Mouse (Mus musculus): ENCODE measurements at regions not wholly inside any gene's neighbourhood (a gene's known extent, or its start where the extent isn't known, plus 50 kb on each side); places are given as distances from the start of the nearest gene placed in this dataset.
A peak's percentile ranks its signal among the peaks of the same experiment; 100 is the strongest.

DNA sequence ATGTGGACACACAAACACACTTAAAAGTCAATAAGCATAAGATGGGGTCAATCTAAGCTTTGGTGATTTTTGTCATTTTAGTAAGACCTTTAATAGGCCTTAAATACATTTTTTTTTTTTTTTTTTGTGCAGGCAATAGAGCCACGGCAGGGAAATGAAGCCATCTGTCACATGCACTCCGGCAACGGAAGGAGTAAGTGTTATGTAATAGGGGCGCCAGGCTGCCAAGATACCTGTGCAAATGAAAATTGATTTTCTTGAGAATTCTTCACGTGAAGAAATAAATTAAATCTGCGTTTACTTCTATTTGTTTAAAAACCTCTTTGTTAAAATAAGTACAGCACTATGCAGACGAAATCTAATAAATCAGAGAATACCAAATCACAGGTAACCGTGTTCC, 54.6 kb upstream of the Card11 start:
- DNase-seq, result no peak

DNA sequence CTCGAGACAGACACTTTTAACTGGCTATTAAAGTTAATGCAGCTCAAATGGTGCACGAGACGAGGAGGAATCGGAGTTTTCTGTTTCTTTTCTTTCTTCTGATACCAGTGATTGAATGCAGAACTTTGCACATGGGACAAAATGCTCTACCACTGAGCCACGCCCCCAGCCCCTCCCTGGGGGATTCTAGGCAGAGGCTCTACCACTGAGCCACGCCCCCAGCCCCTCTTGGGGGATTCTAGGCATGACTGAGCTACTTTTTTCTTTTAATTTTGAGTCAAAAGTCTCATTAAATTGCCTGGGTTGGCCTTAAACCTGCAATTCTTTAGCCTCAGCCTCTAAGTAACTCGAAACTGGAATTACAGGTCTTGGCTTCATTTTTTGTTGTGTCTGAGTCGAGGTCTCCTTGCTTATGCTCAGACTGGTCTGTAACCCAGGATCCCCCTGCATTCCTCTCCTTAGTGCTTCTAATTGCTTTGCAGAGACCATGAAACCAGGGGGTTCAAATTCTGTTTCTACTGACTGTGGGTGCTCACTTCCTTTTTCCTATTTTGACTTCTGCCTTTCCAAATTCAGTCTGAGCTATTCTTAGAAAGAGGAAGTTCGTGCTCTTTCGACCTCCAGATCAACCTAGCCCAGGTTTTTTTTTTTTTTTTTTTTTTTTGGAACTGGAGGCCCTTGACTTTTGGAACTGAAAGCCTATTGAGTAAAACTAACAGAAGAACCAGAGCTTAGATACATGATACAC, 55.4 kb upstream of the Card11 start:
- DNase-seq, result no peak

DNA sequence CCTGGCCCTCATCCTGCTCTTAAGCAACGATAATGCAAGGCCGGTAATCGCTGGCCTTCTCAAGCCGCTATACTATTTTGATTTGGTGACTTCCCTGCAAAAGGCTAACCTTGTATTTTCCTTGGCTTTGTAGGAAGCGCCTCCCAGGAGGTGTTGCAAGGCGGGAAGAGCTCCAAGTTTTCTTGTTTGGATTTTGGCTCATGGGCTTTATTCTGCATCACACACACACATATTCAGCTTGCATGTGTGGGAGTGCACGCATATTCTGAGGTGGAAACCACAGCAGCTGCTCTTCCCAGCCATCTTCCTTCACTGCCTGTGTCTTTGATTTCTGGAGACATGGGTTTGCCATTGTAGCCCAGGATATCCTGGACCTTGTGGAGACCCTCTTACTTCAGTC, 57.8 kb upstream of the Card11 start:
- no peak for DNase-seq

DNA sequence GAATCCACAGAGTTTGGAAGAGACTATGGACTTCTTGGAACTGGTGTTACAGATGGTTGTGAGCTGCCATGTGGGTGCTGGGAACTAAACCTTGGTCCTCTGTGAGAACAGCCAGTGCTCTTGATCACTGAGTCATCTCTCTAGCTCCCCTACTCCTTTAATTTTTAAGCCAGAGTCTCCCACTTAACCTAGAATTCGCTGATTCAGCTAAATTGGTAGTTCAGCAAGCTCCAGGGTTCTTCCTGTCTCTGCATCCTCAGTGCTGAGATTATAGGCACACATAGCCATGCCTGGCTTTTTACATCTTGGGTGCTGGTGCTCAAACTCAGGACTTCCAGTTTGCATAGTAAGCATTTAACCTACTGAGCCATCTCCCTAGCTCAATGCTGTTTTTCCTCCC, 58.5 kb upstream of the Card11 start:
- no peak for DNase-seq

DNA sequence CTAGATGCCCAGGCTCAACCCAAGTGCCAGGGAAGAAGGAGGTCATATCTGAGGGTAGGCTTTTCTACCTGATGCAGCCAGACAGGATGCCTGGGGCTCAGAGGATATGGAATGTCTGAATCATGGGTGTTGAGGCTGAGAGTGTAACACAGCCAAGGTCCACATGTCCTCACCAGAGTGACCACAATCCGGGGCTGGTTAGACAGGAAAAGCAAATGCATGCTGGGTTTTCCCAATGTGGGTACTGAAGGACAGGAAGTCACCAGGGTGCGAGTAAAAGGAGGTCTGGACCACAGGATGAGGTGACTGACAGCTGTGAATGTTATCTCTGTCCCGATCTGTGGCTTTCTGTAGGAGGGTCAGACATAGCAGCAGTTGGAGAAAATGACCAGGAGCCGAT, 61.8 kb upstream of the Card11 start:
- no peak for DNase-seq

DNA sequence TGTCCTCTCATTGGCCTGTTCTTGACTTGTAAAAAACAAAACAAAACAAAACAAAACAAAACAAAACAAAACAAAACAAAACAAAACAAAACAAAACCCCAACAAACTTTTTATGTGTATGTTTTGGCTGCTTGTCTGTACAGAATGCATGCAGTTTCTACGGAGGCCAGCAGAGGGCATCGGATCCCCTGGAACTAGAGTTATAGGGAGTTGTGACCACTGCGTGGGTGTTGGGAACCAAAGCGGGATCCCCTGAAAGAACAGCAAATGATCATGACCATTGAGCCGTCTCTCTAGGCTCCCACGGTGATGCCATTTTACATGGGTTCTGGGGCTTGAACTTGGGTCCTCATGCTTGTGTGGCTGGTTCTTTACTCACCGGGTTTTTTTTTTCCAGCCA, 67.2 kb upstream of the Card11 start:
- DNase-seq, result no peak

DNA sequence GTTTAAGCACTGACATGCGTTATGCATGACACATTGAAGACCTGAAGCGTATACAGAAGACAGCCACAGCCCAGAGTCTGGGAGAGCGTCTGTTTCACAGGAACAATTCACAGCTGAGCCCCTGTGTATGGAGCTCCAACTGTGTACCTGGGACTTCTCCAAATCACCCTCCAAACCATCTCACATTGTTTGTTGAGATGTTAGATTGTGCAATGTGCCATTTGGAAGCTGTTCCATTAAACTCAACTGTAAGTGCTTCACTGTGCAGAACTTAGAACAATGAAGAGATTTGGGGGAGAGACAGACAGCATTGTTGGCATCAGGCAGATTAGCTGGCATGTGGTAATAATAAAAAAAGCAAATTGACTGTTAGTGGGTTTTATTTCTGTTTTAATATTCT, 74.1 kb upstream of the Card11 start:
- DNase-seq, result no peak

DNA sequence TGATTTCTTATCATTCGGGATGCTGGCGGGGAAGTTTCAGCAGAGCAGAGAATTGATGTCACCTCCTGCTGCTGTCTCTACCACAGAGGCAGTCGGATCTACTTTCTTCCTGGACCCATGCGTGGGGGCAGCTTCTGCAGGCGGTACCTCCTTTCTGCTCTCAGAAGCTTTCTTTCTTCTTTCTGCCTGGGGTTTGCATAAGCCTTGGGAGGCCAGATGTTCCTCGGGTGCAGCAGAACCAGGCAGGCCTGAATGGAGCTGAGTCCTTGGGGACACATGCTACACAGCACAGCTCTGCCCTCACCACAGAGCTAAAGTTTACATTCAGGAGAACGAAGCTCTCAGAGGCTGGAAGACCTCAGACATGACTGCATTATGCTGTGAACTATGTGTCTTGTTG, 75.8 kb upstream of the Card11 start:
- no peak for DNase-seq

DNA sequence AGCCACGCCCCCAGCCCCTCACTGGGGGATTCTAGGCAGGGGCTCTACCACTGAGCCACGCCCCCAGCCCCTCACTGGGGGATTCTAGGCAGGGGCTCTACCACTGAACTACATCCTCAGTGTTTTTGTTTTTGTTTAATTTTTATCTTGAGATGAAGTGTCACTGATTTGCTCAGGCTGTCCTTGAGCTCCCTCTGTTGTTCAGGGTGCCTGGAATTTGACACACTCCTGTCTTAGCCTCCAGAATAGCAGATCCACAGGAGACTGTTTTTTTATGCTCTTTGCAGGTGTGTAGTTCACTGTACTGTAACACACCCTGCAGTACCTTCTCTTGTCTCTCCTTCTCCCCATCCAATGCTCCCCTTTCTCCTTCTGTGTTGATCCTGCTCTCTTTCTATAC, 76.6 kb upstream of the Card11 start:
- DNase-seq, result no peak

DNA sequence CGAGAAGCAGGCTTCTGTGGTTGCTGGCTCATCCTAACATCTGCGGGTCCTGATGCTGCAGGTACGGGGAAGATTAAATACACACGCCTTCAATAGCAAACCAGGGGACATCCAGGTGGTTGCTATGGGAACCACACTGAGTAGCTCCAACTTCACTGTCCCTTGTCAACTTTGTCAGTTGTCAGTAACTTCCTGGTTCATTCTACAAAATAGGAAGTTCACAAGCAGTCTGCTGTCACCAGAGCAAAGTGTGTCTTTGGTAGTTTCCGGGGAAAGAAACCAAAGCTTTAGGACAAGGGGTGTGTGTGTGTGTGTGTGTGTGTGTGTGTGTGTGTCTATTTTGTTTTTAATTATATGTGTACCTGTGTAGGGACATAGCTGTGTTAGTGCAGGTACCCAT, 80.5 kb upstream of the Card11 start:
- DNase-seq, result no peak

DNA sequence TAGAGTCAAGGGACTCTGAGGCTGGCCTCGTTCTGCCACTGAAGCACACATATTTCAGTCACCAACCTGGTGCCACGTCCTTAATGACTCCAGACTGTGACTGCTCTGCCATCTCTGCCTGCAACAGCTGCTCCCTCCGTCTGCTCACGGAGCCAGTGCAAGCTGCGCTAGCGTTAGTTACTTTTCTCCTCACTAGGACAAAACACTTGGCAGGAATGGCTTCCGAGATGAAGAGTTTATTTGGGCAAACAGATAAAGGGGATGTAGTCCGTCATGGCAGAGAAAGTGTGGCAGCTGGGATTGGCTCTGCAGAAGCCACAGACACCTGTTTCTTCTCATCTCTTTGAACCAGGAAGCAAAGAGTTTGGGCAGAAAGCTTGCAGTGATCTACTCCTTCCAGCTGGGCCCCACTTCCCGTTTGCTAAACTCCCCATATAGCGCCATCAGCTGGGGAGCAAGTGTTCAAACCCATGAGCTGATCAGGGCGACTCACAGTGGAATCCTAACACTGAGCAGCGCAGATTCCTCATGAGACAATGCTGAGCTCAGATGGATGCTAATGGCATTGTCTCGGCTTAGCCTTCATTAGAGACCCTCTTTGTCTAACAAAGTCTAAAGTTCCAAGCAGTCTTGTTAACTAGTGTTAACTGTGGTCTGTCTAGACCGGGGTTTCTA, 83.8 kb upstream of the Card11 start:
- DNase-seq, result no peak

DNA sequence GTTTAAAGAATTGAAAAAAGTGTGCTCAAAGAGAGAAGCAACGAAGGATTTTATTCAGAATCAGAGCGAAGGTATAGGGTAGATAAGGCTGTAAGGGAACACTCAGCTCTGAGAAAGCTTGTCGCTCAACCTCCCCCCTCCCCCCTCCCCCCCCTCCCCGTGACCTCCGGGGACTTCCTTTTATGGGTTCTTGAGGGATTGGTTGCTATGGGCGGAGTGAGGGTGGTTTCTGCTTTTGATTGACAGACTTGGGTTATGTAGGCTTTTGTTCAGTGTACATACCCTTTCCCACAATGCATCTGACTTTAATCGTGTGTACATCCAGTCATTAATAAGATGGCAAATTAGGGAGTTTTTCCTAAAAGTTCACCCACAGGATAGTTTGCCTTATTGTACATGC, 84.4 kb upstream of the Card11 start:
- peak in 1 of 2 experiments; percentile 23 for DNase-seq

DNA sequence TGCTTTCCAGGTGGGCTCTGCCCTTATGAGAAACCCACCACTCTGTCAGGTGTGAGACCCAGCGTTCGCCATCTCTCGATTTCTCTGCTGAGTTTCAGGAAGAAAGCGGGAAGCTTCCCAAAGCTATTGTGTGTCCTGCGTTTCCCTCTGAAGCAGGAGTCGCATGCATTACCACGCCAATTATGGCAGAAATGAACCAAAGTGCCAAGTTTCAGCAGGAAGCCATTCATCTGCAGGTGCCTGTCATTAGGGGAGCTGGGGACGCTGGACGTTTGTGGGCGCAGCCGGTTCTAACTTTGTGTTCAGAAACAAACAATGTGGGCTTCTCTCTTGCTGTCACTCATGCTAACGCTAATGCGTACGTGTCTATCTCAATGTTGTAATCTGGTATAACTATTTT, 91.3 kb upstream of the Card11 start:
- no peak for DNase-seq

DNA sequence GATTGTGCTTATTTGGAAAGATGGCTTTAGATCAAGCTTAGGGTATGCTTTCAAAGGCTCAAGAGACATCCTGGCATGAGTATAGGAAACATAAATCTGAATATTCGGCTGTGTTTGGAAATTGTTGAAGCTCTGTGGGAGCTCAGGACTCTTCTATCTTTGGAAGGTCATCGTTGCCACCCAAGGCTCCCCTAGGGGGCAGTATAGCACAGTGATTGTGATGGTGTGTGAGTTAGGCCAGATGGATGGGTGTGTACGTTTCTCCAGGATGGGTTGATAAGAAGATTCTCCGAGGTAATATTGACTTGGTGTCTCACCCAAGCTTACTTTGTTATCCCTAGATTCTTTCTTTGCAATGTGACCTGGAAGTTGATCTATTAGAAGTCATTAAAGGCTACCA, 93.3 kb upstream of the Card11 start:
- no peak for DNase-seq

DNA sequence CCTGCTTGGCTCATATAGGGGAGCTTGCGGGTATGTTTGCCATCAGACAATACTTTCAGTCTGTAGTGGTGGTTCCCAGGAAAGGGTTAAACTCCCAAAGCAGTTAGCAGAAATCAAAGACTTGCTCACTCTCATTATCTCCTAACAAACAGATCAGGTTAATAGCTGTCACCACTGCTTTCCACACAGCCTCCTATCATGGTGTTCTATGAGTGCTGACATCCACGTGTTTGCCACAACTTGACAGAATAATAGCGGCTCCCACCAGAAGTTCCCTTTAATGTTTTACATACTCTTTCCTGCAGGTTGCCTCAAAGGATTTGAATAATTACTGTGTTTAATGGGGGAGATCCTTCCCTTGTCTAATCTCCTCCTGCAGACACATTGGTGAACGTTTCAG, 97.5 kb upstream of the Card11 start:
- no peak for DNase-seq

DNA sequence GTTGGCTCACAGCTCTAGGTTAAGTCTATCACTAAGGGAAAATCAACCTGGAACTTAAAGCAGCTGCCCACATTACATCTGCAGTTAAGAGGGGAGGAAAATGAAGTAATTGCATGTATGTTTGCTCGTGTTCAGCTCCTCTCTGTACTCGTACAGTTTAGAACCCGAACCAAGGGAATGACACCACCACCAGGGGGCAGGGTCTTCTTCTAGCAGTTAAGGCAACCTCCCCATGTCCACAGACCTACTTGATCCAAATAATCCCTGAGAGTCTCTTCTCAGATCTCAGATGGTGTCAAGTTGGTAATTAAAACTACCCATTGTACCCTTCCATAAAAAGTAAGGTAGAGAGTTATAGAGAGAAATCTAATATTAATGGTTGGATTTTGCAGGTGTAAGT, 111.3 kb upstream of the Card11 start:
- no peak for DNase-seq

DNA sequence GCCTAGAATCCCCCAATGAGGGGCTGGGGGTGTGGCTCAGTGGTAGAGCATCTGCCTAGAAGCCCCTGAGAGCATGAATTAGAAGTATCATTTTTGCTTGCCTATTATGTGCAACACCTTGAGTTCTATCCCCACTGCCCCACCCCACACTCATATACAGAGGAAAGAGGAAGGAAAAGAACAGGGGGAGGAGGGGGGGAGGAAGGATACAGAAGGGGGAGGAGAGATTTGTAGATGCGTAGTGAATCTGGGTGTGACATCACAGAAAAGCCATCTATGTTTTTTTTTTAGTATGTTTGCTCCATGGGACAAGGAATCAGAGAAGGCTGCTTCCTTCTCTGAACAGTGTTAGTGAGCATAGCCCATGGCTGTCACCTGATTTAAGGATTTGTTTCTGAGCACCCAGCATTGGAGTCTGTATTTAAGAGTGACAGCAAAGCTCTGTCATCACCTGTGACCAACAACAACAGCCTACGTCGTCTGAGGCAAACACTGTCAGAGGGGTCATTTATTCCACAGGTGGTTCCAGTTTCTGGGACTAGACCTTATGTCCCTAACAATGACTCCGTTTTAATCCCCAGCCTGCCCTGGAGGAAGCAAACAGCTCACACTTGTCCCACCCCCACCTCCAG, 115.0 kb upstream of the Card11 start:
- DNase-seq, result no peak

DNA sequence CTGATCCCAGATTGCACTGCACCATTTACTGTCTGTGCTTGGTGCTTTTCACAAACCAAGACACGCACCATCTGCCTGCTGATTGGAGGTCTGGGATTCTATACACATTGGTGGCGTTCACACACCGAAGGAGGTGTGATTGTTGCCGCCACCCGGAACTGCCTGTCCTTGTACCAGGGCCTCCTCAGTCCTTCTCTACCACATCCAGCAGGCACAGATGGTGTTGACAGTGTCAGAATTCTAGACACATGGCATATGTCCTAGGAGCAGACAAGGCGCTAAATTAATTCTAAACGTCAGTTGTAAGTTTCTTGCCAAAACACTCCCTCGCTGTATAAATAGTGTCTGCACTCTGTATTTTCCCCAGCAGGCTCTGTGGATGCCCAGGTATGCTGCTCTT, 115.6 kb upstream of the Card11 start:
- no peak for DNase-seq

DNA sequence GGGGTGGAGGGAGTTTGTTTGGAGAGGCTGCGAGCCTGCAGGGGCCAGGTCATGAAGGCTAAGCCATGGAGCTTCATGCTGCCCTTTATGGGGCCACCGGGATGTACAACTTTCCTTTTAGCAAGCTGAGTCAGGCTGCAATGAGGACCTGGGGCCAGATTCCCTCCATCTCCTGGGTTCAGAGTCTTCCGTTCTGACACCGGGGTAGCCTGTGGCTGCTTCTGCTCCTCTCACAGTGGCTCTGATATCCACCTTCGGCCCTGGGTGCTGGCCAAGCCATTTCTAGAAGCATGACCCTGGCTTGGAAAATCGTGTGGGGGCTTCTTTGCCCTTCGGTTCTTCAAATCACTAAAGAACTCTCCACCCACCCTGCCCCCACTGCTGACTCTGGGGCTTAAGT, 115.4 kb upstream of the Sdk1 start:
- DNase-seq, result no peak

DNA sequence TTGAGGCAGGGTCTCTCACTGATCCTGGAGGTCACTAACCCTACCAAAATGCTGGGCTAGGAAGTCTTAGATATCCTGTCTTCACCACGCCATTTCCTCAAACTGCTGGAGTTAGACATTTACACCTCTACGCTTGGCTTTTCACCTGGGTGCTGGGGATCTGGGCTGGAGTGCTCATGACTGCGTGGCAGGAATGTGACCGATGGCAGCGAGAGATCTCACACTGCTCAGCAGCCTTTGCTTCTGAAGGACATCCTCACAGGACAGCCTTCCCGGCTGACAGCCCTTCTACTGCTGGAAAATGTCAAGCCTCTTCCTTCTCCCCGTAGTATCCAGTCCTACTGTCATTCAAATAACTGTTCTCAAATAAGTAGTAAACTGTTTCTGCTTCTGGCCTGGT, 114.8 kb upstream of the Sdk1 start:
- DNase-seq, result no peak

DNA sequence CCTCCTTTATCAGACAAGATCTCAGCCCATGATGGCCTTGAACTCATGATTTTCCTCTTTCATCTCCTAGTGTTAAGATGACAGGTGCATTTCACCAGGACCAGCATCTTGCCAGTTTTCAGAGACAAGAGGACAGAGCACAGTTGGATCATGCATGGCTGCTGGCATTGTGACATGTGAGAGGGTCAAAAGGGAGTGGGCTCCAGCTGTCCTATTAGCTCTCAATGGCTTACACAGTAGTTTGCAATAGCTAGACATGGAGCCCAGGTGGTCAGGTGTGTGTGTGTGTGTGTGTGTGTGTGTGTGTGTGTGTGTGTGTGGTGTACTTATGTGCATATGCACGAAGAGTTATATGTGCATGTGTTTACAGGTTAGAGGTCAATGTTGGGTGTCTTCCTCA, 110.3 kb upstream of the Sdk1 start:
- no peak for DNase-seq

DNA sequence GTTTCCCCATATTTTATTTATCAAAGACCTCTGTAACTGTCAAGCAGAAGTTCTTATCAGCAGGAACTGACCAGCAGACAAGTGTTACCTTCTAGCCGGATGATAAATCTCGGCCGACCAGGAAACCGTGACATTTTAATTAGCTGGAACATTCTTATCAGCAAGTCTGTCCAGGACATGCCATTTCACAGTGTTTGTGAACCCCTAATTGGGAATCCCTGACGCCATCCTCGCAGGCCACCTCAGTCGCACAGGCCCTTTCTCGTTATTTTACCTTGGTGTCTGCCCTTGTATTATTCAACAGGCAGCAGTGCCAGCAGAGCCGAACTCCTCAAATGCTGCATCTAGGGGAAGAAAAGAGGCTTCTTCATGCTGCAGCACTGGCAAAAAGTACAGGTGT, 109.4 kb upstream of the Sdk1 start:
- no peak for DNase-seq

DNA sequence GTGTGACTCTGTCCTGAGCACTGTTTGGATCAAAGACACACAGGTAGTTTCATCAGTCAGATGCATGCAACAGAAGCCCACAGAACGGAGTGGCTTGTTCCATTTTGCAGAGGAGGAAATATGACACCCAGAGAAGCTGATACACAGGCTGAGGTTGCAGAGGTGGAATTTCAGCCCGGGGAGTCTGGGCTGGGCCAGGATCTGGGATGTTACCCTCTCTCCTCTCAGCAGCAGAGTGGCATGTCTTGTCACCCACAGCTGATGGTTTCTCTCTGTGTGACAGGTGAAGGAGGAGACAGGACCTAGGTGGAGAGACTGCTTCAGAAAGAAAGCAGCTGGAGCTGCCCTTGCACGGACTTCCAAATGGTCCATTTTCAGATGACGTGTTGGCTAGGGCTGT, 105.1 kb upstream of the Sdk1 start:
- no peak for DNase-seq

DNA sequence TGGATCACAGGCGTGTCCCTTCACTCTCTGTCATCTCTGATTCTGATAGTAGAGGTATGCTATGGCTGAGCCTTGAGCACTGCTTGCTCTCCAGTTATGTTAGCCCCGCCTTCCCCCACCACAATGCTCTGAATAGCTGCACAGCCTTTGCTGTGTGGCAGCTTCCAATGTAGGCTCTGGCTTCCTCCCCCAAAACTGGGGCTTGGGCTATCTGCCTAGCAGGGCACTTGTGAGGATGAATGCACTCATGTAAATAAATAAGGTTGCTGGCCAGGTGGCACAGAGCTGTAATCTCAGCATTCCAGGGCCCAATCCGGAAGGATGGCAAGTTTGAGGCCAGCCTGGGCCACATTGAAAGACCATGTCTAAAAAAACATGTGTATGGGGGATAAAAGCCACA, 103.6 kb upstream of the Sdk1 start:
- no peak for DNase-seq
